Mouse (Mus musculus): ENCODE data around the gene Ugt2b38.

GRCm38 (mm10) chr5:87457701-87458100, 33.7 kb upstream of the Ugt2b38 start:
- TF ChIP-seq POLR2A (IDR thresholded peaks at IDR 0.05; ENCODE audit: control insufficient read depth, extremely low read depth, insufficient read depth, low read length, poor library complexity) (no peak), CTCF (IDR thresholded peaks at IDR 0.05; ENCODE audit: borderline replicate concordance, control insufficient read depth, extremely low read depth, insufficient read depth, low read length, poor library complexity) (no peak)

Data from thymus, adult 2 months (tissue).